Mouse (Mus musculus) spleen, adult 2 months (tissue): ENCODE measurements around the gene Rnf152.

Experiments
- CTCF ChIP-seq: fragments of 200-500 bp; IDR thresholded peaks from 2 replicates; pipeline ENCODE4 v1.5.1; 2011; ENCODE audit warnings: mild to moderate bottlenecking, inconsistent platforms; ENCODE audit not compliant: insufficient read depth, insufficient read length, insufficient replicate concordance; ENCODE audit errors: extremely low read depth
- POLR2A ChIP-seq: fragments of 200-500 bp; IDR thresholded peaks from 2 replicates; pipeline ENCODE4 v1.6.1; 2011; ENCODE audit warnings: low read depth, low read length, inconsistent platforms

DNA sequence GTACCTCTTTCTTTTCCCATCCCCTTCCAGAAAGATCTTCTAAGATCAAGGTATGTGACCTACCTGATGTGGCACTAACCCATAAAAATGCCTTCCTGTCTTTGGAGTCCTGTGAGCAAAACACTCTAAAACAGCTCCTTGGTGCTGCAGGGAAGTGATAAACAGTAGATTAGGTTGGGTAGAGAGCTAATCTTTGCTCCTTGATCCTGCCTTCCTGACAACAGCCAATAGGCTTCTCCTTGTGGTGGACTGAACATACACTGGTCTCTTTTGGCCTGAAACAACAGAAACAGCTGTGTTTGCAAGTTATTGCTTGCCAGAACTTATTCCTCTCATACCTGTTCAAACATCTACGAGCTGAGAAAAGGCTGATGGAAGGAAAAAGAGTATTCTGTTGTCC, 46.3 kb upstream of the Rnf152 start:
- TF ChIP-seq POLR2A (no peak), CTCF (no peak)
